Mouse (Mus musculus) CH12.LX (cell line): ENCODE measurements around the gene Rnf181.

ENCODE experiments used
- CTCF ChIP-seq, 2 experiments: IDR thresholded peaks in 1 of 2; conservative IDR thresholded peaks in 1 of 2; 2 replicates each; pipeline ENCODE4 v1.5.1; 2011 to 2012; ENCODE audit warnings: low read depth in 2 of 2, low read length in 2 of 2, improper control_type of control experiment in 1 of 2, inconsistent platforms in 1 of 2, mild to moderate bottlenecking in 1 of 2, moderate library complexity in 1 of 2
- EP300 ChIP-seq: IDR thresholded peaks from 2 replicates; pipeline ENCODE4 v1.6.1; 2011; ENCODE audit warnings: low read length, improper control_type of control experiment
- HCFC1 ChIP-seq: IDR thresholded peaks from 2 replicates; pipeline ENCODE4 v1.6.1; 2012; ENCODE audit warnings: low read depth, mild to moderate bottlenecking, inconsistent platforms, low read length, improper control_type of control experiment
- MAX ChIP-seq: IDR thresholded peaks from 2 replicates; pipeline ENCODE4 v1.6.1; 2011; ENCODE audit warnings: low read length, improper control_type of control experiment
- POLR2A ChIP-seq: IDR thresholded peaks from 2 replicates; pipeline ENCODE4 v1.6.1; 2011; ENCODE audit warnings: low read depth, mild to moderate bottlenecking, improper control_type of control experiment, low read length
- TBP ChIP-seq: conservative IDR thresholded peaks from 2 replicates; pipeline ENCODE4 v1.6.1; 2011; ENCODE audit warnings: low read depth, low read length, improper control_type of control experiment

DNA sequence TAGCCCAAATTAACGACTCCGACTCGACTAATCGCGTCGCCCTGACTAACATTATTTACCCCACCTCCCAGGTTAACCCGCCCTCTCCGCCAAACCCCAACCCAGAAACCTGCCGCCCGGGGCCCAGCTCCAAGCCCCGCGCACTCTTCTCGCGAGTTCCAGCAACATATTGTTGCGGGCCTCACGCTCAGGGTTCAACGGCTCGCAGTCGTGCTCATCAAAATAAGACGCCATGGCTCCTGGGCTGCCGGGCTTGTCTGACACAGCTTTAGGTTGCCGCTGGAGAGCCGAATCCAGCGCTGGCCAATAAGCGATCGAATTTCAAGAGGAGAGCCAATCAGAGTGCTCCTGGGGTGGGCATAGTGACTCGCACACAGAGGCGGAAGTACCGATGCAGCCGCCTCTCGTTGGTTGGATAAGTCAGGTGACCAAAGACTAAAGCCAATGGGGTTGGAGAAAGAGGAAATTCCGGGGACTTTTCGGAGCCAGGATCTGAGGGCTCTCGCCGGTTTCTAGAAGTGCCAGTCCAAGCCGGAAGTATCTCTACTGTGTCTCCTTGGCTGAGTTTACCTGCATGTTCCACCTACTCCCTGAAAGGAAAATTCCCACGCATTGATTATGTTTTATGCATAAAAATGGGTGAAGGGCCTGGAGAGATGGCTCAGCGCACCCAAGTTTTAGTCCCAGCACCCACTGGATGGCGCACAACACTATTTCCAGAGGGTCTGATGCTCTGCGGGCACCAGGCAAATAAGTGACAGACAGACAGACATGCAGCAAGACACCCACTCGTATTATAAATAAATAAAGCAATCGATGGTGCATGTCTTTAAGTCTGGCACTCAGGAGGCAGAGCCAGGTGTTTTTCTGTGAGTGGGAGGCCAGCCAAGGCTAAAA lies 4.4 kb downstream of the Rnf181 start:
- TF ChIP-seq CTCF (conservative IDR thresholded peaks at IDR 0.05 in 1 of 2, IDR thresholded peaks at IDR 0.05 in 1 of 2; ENCODE audit: low read depth in 2 of 2, low read length in 2 of 2), result peak in 1 of 2 experiments; percentile 50; a peak in 2 of 4 replicates
- peak; percentile 88 for TF ChIP-seq POLR2A
- TF ChIP-seq TBP, result peak; percentile 94
- TF ChIP-seq MAX, result no peak
- no peak for TF ChIP-seq EP300
- peak; percentile 68; the same call in 1 of the 2 replicates for TF ChIP-seq HCFC1
